In the genomic region with DNA sequence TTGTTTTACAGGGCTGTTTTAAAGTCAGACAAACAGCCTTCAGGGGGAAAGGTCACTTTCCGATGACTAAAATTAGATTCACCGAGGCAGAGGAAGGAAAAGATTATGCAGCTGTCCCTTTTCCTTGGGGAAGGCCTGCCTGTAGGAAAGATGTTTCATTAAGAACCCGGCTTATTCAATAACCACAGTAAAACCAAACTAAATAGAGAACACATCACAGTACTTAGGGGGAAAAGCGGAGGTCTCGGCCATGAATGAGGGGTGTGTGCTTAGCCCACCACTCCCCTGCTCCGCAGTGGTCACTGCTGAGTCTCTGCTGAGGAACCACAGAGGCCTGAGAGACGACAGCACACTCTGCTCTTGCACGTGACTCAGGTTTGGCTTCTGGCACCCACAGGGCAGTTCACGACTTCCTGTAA, we compare ENCODE assay signal across 9 mouse cellular contexts.
DNase-seq lines count a peak whose midpoint lies in the region; ATAC-seq and TF ChIP-seq lines count a peak whose summit lies in the region.
"Had no signal": no experiment of that assay in that cellular context is flagged by ENCODE, and none has a peak within 500 bp of the region (broad histone marks: within the 10 kb centered on the region; RNA-seq: fewer than 3 reads in every experiment).

No protein-coding gene starts in this region.

- 49% methylated on average over 9 of the region's 9 CpGs for WGBS in forebrain, embryonic 16.5 days
- WGBS in hindbrain, embryonic 14.5 days: 16% methylated on average over 9 of the region's 9 CpGs
- WGBS in midbrain, embryonic 14.5 days: 27% methylated on average over 9 of the region's 9 CpGs

- H3K4me1 ChIP-seq in forebrain, embryonic 16.5 days (replicated peaks; ENCODE audit: control insufficient read depth, insufficient read depth, low read length): peaks cover 48% of the 10 kb centered on the region
- H3K4me1 ChIP-seq in hindbrain, embryonic 14.5 days (replicated peaks; ENCODE audit: control insufficient read depth, insufficient read depth, low read length): peaks cover 65% of the 10 kb centered on the region
- peaks cover 63% of the 10 kb centered on the region for H3K4me1 ChIP-seq in midbrain, embryonic 14.5 days (ENCODE audit: control insufficient read depth, insufficient read depth, low read length)

- no peaks in the 10 kb centered on the region for H3K9me3 ChIP-seq in forebrain, embryonic 16.5 days (ENCODE audit: control insufficient read depth, low read length)
- no peaks in the 10 kb centered on the region for H3K9me3 ChIP-seq in hindbrain, embryonic 14.5 days (ENCODE audit: control insufficient read depth, low read length)
- no peaks in the 10 kb centered on the region for H3K9me3 ChIP-seq in midbrain, embryonic 14.5 days (ENCODE audit: control insufficient read depth, low read length)

- TF ChIP-seq CTCF in layer of hippocampus, adult 2 months (conservative IDR thresholded peaks at IDR 0.05): no peak

- H3K27me3 ChIP-seq in forebrain, embryonic 16.5 days (replicated peaks; ENCODE audit: control insufficient read depth, insufficient read depth, low read length): no peaks in the 10 kb centered on the region
- H3K27me3 ChIP-seq in hindbrain, embryonic 14.5 days (ENCODE audit: control insufficient read depth, insufficient read depth, low read length): no peaks in the 10 kb centered on the region
- H3K27me3 ChIP-seq in midbrain, embryonic 14.5 days (ENCODE audit: control insufficient read depth, insufficient read depth, low read length): no peaks in the 10 kb centered on the region

- no peaks in the 10 kb centered on the region for H3K36me3 ChIP-seq in forebrain, embryonic 16.5 days (ENCODE audit: control insufficient read depth, insufficient read depth)
- H3K36me3 ChIP-seq in hindbrain, embryonic 14.5 days (replicated peaks; ENCODE audit: control insufficient read depth, insufficient read depth): no peaks in the 10 kb centered on the region
- H3K36me3 ChIP-seq in midbrain, embryonic 14.5 days (ENCODE audit: control insufficient read depth, insufficient read depth, low read length): no peaks in the 10 kb centered on the region

- peak overlapping the region; percentile 89 for H3K27ac ChIP-seq in layer of hippocampus, adult 2 months
- H3K27ac ChIP-seq in forebrain, embryonic 16.5 days (ENCODE audit: low read length): no peak overlapping the region
- peak overlapping the region; percentile 44 for H3K27ac ChIP-seq in hindbrain, embryonic 14.5 days
- H3K27ac ChIP-seq in midbrain, embryonic 14.5 days (replicated peaks; ENCODE audit: low read depth, low read length): peak overlapping the region; percentile 62

- no peak for ATAC-seq in forebrain, embryonic 16.5 days
- ATAC-seq in hindbrain, embryonic 14.5 days (ENCODE audit: low FRiP score): no peak
- ATAC-seq in midbrain, embryonic 14.5 days (ENCODE audit: low FRiP score, low TSS enrichment): no peak

- no peak for DNase-seq in layer of hippocampus, adult 2 months (ENCODE audit: low spot score in 2 of 2)
- no peak for DNase-seq in layer of hippocampus, postnatal 36 days
- DNase-seq in hindbrain, embryonic 14.5 days (ENCODE audit: low spot score): no peak
- DNase-seq in midbrain, embryonic 14.5 days: no peak
- DNase-seq in cerebellum, adult 9-11 months: no peak
- DNase-seq in T-cell, adult 2 months (ENCODE audit: low spot score): no peak
- no peak for DNase-seq in spleen, postnatal 10 days (ENCODE audit: low spot score in 2 of 2)
- DNase-seq: thymus, postnatal 14 days had no signal

- no peak overlapping the region for H3K4me2 ChIP-seq in forebrain, embryonic 16.5 days (ENCODE audit: low read length)
- H3K4me2 ChIP-seq in hindbrain, embryonic 14.5 days (replicated peaks): no peak overlapping the region
- 0 out of 2 replicates have a peak overlapping the region, but pooled peaks have one; percentile 6 for H3K4me2 ChIP-seq in midbrain, embryonic 14.5 days (ENCODE audit: low read length)

- H3K4me3 ChIP-seq in layer of hippocampus, adult 2 months: no peak overlapping the region
- no peak overlapping the region for H3K4me3 ChIP-seq in forebrain, embryonic 16.5 days (replicated peaks; ENCODE audit: low read length)
- no peak overlapping the region for H3K4me3 ChIP-seq in hindbrain, embryonic 14.5 days (replicated peaks; ENCODE audit: low read length)
- no peak overlapping the region for H3K4me3 ChIP-seq in midbrain, embryonic 14.5 days (replicated peaks; ENCODE audit: low read depth, low read length)

- 0 out of 2 replicates have a peak overlapping the region, but pooled peaks have one; percentile 19 for H3K9ac ChIP-seq in forebrain, embryonic 16.5 days (replicated peaks; ENCODE audit: low read depth, low read length)
- H3K9ac ChIP-seq in hindbrain, embryonic 14.5 days: 0 out of 2 replicates have a peak overlapping the region, but pooled peaks have one; percentile 25
- H3K9ac ChIP-seq in midbrain, embryonic 14.5 days (replicated peaks; ENCODE audit: low read length): no peak overlapping the region
